Mouse (Mus musculus): ENCODE data around the gene Shank3.

Gene Shank3

DNA sequence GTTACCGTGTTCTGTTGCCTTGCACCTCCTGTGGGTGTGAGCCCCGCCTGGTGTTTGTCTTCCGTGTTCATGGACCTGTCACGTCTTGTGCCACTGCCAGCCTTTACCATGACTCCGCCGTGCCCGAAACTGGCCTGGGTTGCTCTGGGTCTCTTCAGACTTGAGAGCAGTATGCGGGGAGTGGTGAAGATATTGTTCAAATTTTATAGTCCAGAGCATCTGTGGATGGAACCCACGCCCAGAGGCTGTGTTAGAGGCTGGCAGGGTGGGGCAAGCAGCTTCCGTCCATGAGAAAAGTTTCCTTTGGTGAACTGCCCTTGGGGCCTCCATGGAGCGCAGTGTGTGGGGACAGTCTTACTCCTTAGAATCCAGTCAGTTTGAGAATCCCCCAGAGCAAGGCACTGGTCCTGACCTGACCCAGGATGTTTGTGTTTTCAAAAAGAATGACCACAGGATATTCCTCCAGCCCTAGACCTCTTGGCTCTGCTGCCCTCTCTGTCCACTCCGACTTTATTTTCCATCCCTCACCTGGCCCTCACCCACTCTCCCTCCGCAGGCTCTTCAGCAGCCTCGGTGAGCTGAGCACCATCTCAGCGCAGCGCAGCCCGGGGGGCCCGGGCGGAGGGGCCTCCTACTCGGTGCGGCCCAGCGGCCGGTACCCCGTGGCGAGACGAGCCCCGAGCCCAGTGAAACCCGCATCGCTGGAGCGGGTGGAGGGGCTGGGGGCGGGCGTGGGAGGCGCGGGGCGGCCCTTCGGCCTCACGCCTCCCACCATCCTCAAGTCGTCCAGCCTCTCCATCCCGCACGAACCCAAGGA is 58.0 kb downstream of the Shank3 start:
- peak in 1 of 2 experiments; percentile 31 for DNase-seq

DNA sequence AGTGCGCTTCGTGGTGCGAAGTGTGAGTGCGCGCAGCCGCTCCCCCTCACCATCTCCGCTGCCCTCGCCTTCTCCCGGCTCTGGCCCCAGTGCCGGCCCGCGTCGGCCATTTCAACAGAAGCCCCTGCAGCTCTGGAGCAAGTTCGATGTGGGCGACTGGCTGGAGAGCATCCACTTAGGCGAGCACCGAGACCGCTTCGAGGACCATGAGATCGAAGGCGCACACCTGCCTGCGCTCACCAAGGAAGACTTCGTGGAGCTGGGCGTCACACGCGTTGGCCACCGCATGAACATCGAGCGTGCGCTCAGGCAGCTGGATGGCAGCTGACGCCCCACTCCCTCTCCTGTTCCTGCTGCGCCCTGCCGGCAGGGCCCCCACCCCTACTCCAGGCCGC is 58.6 kb downstream of the Shank3 start:
- DNase-seq: peak in 1 of 2 experiments; percentile 27

DNA sequence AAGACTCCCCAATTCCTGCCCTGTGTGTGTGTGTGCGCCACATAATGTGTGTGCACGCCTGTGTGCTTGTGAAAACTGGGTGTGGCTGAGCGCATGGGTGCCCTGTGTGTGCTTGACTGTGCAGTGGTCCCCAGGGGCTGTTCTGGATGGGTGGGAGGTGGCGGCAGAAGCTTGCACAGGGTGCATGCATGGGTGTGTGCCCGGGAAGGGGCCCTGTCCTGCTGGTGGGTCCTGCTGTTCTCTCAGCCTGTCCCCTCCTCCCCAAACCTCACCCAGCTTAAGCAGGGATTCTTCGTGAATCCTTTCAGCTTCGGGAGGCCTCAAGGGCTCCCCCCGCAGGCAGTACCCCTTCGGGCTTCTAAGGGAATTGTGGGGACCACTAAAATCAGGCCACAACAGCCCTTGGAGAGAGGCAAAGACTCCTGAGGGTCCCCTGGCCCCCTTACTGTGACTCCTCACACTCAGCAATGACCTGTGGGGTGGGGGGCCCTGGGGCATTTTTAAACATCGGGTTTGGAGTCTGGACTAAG is 59.8 kb downstream of the Shank3 start:
- no peak for DNase-seq

DNA sequence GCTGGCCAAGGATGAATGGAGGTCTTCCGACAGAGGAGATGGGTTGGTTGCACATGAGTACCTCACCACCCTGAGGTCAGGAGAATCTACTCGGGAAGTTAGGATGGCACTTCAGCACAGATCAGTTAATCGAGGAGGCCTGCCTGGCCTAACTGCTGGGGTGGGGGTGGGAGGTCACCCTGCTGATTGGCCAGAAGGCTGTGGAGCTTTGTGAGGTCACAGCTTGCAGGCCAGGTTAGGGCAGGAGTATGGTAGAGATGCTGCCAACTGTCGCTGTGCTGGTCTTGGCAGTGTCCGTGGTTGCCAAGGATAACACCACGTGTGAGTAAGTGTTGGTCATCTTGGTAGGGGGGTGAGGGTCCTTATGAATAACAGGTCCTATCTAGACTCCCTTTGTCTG is 68.7 kb downstream of the Shank3 start, which contains the start of gene Acr:
Gene Acr, plus strand, starts transcription at position 213 of the 400 bp plus-strand sequence.
- DNase-seq: no peak

DNA sequence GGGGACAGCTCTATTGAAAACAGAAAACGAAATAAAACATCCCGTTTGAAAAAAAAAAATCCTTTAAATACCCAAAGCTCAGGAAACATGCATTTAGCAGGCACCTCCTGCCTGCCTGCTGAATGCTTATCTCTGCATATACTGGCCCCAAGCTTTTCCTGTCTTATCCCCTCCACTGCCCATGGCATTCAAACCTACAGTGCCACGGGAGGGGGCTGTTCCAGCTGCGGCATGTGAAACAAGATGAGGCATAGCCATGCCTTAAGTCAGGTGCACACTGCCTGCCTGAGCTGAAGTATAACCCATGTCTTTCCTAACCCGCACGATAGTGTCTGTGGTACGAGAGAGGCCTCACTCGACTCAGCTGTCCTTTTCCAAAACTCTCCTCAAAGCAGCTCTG is 72.7 kb downstream of the Shank3 start:
- DNase-seq: no peak

DNA sequence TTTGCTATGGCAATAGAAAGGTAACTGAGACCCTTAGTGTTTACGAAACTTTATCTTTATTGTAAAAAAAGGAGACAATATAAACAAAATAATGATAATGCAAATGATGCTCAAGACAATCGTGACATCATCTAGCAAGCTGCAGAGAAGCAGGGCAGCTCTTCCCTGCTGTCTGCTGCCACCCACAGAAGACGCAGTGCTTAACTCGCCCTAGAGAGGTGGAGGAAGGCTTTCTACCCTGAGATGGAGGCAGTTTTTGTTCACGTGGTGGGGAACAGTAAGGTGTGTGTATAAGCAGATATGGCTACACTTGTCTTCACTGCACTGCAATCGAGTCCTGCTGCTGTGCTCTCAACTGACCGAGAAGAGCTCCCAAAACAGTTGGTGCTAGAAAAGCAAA is 83.1 kb downstream of the Shank3 start:
- DNase-seq: no peak

DNA sequence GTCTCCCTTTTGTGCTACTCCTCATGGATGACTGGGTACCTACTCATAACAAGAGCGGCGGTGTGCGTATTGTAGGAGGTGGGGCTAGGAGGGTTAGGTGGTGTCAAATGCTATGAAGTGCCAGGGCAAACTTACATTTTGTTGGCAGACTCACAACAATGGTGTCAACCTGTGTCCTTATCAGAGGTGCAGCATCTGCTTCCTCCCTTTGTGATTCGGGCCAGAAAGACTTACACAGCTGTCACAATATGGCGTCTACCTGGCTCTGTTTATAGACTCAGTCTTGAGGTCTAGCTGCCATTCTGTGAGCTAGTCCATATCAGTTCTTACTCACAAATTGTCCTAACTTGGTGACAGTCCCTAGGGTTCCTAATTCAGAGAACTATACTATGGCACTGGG is 85.7 kb downstream of the Shank3 start:
- DNase-seq: no peak

DNA sequence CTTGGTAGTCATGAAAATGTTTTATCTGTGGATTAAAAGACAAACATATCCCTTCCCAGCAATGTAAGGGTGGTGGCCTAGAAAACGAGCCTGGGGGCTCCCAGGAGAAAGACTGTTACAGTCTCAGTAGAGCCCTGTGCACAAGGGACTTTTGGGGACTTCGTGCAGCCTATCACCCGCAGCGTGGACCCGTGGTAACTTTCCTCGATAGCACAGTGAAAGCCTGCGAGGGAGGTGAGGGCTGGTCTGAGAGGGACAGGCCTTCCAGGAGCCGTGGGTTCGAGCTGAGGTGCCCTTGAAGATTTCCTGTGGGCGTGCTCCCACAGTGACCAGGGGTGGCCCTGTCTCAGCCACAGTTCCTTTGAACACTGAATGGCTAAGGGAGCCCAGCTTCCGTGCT is 86.2 kb downstream of the Shank3 start:
- no peak for DNase-seq

DNA sequence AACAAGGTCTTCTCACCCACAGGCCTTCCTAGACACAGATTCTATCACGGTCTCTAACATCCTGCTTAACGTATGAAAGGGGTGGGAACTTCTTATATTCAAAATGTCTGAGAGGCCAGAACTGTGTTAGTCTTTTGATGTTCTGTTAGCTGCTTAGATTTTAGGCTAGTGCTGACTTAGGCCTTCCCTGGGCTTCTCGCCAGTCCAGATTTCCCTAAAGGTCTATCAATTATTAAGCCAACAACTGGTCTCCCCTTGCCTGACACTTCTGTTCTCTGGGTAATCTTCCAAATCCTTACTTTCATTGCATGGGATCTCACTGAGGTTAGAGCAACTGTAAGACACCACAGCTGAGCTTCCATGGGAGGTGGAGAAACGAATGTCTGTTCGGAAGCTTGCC is 89.7 kb downstream of the Shank3 start:
- no peak for DNase-seq

DNA sequence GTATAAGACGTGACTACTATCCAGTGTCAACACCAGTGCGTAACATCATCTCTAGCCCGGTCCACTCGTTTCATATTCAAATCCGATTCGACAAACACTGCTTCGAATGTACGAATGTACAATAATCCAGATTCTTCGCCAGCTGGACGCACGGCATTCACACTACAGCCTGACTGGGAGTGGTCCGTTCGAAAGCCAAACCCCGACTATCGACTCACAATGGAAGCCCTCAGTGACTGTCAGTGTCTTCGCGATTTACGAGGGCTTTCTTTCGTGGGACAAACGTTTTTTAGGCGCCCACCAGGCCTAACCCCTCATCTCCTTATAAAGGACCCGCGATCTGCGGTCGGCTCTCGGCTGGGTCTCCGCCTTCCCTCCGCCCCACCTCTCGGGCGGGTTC is 91.9 kb downstream of the Shank3 start:
- DNase-seq: no peak

DNA sequence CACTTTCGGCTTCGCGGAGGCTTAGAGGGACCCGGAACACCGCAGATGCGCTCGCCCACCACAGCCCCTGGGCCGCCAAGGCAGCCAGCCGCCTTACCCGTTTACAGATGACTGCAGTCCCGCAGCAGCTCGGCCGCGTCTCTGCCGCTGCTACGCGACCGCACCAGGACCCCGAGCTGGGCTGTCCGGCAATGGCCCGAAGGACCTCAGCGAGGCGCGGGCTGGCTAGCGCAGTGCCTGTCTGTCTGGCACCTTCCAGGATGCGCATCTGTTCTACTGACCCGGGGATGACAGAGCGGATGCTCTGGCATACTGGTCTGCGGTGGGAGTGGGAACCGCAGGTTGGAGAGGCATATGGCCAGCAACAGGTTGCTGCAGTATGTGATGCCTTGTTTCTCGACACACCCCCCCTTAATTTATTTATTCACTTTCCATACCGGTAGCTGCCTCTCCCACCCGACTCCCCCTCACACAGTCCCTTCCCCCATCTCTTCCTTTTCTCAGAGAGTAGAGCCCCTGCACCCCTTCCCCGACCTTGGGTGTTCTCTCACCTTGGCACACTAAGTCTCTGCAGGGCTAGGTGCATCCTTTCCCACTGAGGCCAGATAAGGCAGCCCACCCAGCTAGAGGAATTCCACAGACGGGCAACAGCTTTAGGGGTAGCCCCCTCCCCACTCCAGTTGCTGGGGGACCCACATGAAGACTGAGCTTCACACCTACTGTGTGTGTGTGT is 92.5 kb downstream of the Shank3 start, which contains the start of gene Rabl2:
Gene Rabl2, minus strand, starts transcription at position 201 of the 733 bp plus-strand sequence.
- peak; percentile 89 to 93 for DNase-seq

DNA sequence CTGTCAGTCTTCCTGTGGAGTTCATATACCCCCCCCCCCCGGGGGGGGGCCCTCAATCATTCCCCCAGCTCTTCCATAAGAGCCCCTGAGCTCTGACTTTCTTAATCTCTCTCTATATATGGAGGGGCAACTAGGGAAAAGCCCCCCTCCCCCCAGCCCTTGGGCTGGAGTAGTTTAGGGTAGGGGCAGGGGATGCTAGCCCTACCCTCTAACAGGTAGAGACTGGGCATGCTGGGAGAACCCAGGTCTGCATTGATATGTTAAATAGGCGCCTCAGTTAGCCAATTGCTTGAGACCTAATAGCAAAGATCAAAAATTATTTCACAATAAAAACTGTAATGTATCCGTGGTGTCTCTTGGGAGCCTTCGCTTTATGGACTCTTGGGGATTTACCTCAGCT is 93.1 kb downstream of the Shank3 start:
- peak in 1 of 2 experiments; percentile 20 for DNase-seq

DNA sequence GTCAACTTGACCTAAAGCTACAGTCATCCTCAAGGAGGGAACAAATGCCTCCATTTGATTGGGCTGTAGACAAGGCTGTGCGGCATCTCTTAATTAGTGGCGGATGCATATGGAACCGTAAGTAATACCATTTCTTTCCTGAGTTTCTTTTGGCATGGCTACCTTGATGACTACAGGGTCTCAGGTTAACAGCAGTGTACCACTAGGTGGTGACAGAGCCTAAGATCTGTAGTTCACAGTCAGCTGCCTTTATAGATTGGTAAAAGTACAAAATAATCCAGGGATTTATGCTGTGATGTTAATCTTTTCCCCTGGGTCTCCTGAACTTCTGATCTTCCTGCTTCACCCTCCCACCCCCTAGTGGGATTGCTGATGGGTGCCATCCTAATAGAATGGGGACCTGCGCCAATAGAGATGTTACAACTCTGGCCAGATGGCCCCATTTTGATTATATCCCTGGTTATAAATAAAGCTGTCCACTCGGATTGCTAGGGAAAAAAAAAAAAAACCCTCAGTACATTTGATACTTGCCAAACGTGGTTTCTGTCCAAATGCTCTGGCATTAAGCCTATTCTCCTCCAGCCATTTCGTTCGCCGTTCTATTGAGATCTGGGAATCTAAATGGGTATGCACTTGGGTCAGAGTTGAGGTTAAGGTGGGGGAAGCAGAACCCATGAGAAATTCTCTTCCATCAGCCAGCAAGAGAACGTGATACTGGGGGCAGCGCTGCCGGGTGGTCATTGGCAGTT is 106.6 kb downstream of the Shank3 start:
- peak; percentile 52 to 57 for DNase-seq

DNA sequence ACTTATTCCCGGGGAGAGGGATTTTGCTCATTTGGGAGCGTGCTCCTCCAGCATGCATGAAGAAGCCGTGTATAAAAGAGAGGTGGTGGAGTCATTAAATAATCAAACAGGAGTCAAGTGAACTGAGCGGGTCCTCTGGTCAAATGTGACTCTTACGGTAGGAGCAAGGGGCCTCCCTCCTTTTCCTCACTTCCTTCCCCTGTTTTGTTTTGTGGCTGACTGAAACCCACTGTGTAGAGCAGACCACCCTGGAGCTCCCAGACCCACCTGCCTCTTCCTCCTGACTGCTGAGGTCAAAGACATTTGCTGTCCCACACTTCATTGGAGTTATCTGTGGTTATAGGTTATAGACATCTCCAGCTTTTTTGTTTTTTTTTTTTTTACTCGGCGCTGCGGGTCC is 108.1 kb downstream of the Shank3 start:
- no peak for DNase-seq

DNA sequence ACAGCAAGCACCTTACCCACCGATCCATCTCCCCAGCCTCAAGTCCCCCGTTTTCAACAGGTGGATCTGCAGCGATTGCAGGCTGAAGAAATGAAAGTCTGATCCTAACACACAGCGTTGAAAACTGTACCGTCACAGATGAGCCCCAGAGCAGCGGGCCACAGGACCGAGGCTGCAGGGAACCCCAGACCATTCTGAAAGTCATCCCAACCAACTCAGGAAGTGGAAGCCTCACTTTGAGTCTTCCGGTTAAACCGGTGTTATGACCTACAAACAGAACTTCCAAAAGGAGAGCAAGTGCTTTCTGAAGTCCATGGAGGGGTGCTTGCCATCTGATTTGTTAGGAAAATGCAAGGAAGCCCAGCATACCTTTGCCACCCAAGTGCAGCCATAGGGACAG is 108.5 kb downstream of the Shank3 start:
- DNase-seq: no peak

Data from cerebellum, postnatal 10 days (tissue).